Mouse (Mus musculus) gastrocnemius, postnatal 10 days (tissue): ENCODE measurements around the gene Npas3. TPM values are rescaled to one million over a fixed set of nuclear protein-coding genes. Genes with fewer than 3 reads are reported as not detected.
"Not testable (repeated sequence)": the region's sequence is repeated elsewhere in the genome, so short reads cannot be mapped to it uniquely, and the experiment has no call there.

Experiments used
- DNase-seq: peaks from one replicate; pipeline ENCODE4 v3.0.0; 2021; ENCODE audit warnings: mixed read lengths
- long read RNA-seq, 2 experiments: library from polyadenylated mRNA; stranded (forward); transcript quantifications; one replicate each; pipeline ENCODE4 v2.0.0; 2021
- total RNA-seq, 2 experiments: library from RNA; stranded (reverse); gene quantifications; 2 replicates each; pipeline ENCODE4 v1.2.3; 2021

Npas3 gene
- total RNA-seq = 1 to 10 TPM; 2.6 to 4.8 TPM
- long read RNA-seq, experiment 1, partial matches to known transcripts = 0 of 2 reads
- long read RNA-seq, experiment 1, other reads (novel, unspliced or antisense) = 2 of 2 reads
- long read RNA-seq, experiment 2, partial matches to known transcripts = 5 of 6 reads
- long read RNA-seq, experiment 2, other reads (novel, unspliced or antisense) = 1 of 6 reads

- DNase-seq = peak; percentile 33
Observed at GRCm38 (mm10) chr12:53248101-53248727, at the start of gene Npas3. TSS of gene Npas3 (plus strand) at chr12:53248677.

- DNase-seq = no peak
Observed at GRCm38 (mm10) chr12:53217141-53217540, 31.3 kb upstream of the Npas3 start.

GRCm38 (mm10) chr12:53222742-53223141 lies 25.7 kb upstream of the Npas3 start:
- no peak for DNase-seq

GRCm38 (mm10) chr12:53227356-53227755 lies 21.1 kb upstream of the Npas3 start:
- no peak for DNase-seq

GRCm38 (mm10) chr12:53229419-53229818 lies 19.1 kb upstream of the Npas3 start:
- DNase-seq = no peak

GRCm38 (mm10) chr12:53246181-53246580 lies 2.3 kb upstream of the Npas3 start:
- no peak for DNase-seq

- DNase-seq = peak; percentile 35
Observed at GRCm38 (mm10) chr12:53246581-53247490, 1.6 kb upstream of the Npas3 start.

GRCm38 (mm10) chr12:53247491-53248035 lies 914 bp upstream of the Npas3 start:
- no peak for DNase-seq

GRCm38 (mm10) chr12:53248796-53249195 lies 319 bp downstream of the Npas3 start:
- peak; percentile 17 for DNase-seq

- DNase-seq = peak; percentile 18
Observed at GRCm38 (mm10) chr12:53251701-53252181, 3.3 kb downstream of the Npas3 start.

- DNase-seq = peak; percentile 45
Observed at GRCm38 (mm10) chr12:53252213-53252571, 3.7 kb downstream of the Npas3 start.

- DNase-seq = peak; percentile 54
Observed at GRCm38 (mm10) chr12:53252572-53253422, 4.3 kb downstream of the Npas3 start.

GRCm38 (mm10) chr12:53253461-53254159 lies 5.1 kb downstream of the Npas3 start:
- DNase-seq = peak; percentile 55

GRCm38 (mm10) chr12:53254160-53254480 lies 5.6 kb downstream of the Npas3 start:
- no peak for DNase-seq

- DNase-seq = not testable (repeated sequence)
Observed at GRCm38 (mm10) chr12:53274502-53274901, 26.0 kb downstream of the Npas3 start.

- no peak for DNase-seq
Observed at GRCm38 (mm10) chr12:53277393-53277792, 28.9 kb downstream of the Npas3 start.

- DNase-seq = no peak
Observed at GRCm38 (mm10) chr12:53290341-53290740, 41.9 kb downstream of the Npas3 start.

- no peak for DNase-seq
Observed at GRCm38 (mm10) chr12:53290846-53291245, 42.4 kb downstream of the Npas3 start.

GRCm38 (mm10) chr12:53292010-53292409 lies 43.5 kb downstream of the Npas3 start:
- DNase-seq = no peak

GRCm38 (mm10) chr12:53292508-53293300 lies 44.2 kb downstream of the Npas3 start:
- no peak for DNase-seq
